Mouse (Mus musculus): ENCODE measurements at regions not wholly inside any gene's neighbourhood (a gene's known extent, or its start where the extent isn't known, plus 50 kb on each side); places are given as distances from the start of the nearest gene placed in this dataset.

DNA sequence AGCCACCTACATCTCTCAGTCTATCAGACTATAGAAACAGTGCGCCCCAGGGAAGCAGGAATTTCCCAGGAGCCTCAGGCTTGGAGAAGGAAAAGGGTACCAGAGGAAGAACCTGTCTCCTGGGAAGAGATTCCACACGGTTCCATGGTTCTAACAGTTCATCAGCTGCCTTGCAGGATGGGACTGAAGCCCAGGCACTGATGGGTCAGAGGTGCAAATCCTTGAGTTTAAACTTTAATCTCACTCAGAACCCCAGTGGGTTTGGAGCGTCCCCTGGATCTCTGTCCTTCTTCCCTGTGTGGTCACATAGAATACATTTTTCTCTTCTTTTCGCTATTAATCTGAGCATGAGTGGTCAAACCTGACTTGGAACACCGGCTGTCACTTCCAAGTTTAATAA is 67.9 kb upstream of the Slc22a12 start:
- Histone ChIP-seq H3K27ac (ENCODE audit: low read depth, low read length) (no peak overlapping the region), H3K9me3 (ENCODE audit: control insufficient read depth, low read length) (no peaks in the 10 kb centered on the region), H3K4me3 (ENCODE audit: low read depth, low read length) (no peak overlapping the region), H3K36me3 (ENCODE audit: control insufficient read depth, insufficient read depth, low read length) (no peaks in the 10 kb centered on the region), H3K4me2 (ENCODE audit: low read depth) (no peak overlapping the region), H3K9ac (ENCODE audit: low read length) (no peak overlapping the region), H3K4me1 (ENCODE audit: control insufficient read depth, insufficient read depth, low read length) (no peaks in the 10 kb centered on the region), H3K27me3 (ENCODE audit: control insufficient read depth, insufficient read depth, low read length) (no peaks in the 10 kb centered on the region)
- ATAC-seq (ENCODE audit: insufficient read depth, low FRiP score, low TSS enrichment) (no peak), DNase-seq (ENCODE audit: low spot score) (no peak)
- 83% methylated on average over 5 of the region's 5 CpGs for WGBS

- Histone ChIP-seq H3K36me3 (ENCODE audit: control insufficient read depth, insufficient read depth, low read length) (no peaks in the 10 kb centered on the region), H3K4me1 (ENCODE audit: control insufficient read depth, insufficient read depth, low read length) (no peaks in the 10 kb centered on the region), H3K27ac (ENCODE audit: low read depth, low read length) (no peak overlapping the region), H3K9me3 (ENCODE audit: control insufficient read depth, low read length) (no peaks in the 10 kb centered on the region), H3K4me3 (ENCODE audit: low read depth, low read length) (no peak overlapping the region), H3K9ac (ENCODE audit: low read length) (no peak overlapping the region), H3K27me3 (ENCODE audit: control insufficient read depth, insufficient read depth, low read length) (no peaks in the 10 kb centered on the region), H3K4me2 (ENCODE audit: low read depth) (no peak overlapping the region)
- DNase-seq (ENCODE audit: low spot score) (no peak), ATAC-seq (ENCODE audit: insufficient read depth, low FRiP score, low TSS enrichment) (no peak)
- 22% methylated on average over 8 of the region's 8 CpGs for WGBS
These were observed 67.2 kb upstream of the Slc22a12 start for GRCm38 (mm10) chr19:6610051-6610450.

- 93% methylated on average over 2 of the region's 2 CpGs for WGBS
These were observed 64.7 kb upstream of the Slc22a12 start for GRCm38 (mm10) chr19:6607501-6607900.

DNA sequence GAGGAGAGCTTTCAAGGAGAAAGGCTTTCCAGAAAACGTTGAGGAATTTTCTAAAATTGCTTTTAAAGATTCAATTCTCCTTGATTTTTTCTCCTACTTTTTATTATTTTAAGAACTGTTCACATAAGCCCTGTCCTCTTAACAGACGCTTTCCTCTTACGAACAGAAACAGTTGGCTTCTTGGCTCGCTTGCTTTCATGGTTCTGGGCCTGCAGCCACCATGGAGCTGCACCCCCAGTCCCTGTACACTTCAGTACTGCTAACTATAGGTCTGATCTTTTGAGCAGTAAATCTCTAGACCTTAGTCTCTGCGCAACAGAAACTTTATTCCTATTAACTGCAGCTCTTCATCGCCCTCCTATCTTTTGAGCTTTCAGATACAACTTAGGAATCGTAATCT is 63.8 kb upstream of the Slc22a12 start:
- Histone ChIP-seq H3K9ac (ENCODE audit: low read length) (no peak overlapping the region), H3K27me3 (ENCODE audit: control insufficient read depth, insufficient read depth, low read length) (no peaks in the 10 kb centered on the region), H3K27ac (ENCODE audit: low read depth, low read length) (no peak overlapping the region), H3K4me2 (ENCODE audit: low read depth) (no peak overlapping the region), H3K4me3 (ENCODE audit: low read depth, low read length) (no peak overlapping the region), H3K4me1 (ENCODE audit: control insufficient read depth, insufficient read depth, low read length) (no peaks in the 10 kb centered on the region), H3K36me3 (ENCODE audit: control insufficient read depth, insufficient read depth, low read length) (no peaks in the 10 kb centered on the region), H3K9me3 (ENCODE audit: control insufficient read depth, low read length) (no peaks in the 10 kb centered on the region)
- no peak for ATAC-seq (ENCODE audit: insufficient read depth, low FRiP score, low TSS enrichment)
- no peak for DNase-seq (ENCODE audit: low spot score)
- WGBS = 90% methylated on average over 7 of the region's 7 CpGs

More at GRCm38 (mm10) chr19:6607501-6607900, 64.7 kb upstream of the Slc22a12 start:
- no peaks in the 10 kb centered on the region for H3K36me3 ChIP-seq (ENCODE audit: control insufficient read depth, insufficient read depth, low read length)
- no peak overlapping the region for H3K27ac ChIP-seq (ENCODE audit: low read depth, low read length)
- no peak for DNase-seq (ENCODE audit: low spot score)
- H3K4me1 ChIP-seq (ENCODE audit: control insufficient read depth, insufficient read depth, low read length) = no peaks in the 10 kb centered on the region
- no peak overlapping the region for H3K9ac ChIP-seq (ENCODE audit: low read length)
- H3K27me3 ChIP-seq (ENCODE audit: control insufficient read depth, insufficient read depth, low read length) = no peaks in the 10 kb centered on the region
- H3K9me3 ChIP-seq (ENCODE audit: control insufficient read depth, low read length) = no peaks in the 10 kb centered on the region
- H3K4me2 ChIP-seq (ENCODE audit: low read depth) = no peak overlapping the region
- no peak for ATAC-seq (ENCODE audit: insufficient read depth, low FRiP score, low TSS enrichment)
- H3K4me3 ChIP-seq (ENCODE audit: low read depth, low read length) = no peak overlapping the region

DNA sequence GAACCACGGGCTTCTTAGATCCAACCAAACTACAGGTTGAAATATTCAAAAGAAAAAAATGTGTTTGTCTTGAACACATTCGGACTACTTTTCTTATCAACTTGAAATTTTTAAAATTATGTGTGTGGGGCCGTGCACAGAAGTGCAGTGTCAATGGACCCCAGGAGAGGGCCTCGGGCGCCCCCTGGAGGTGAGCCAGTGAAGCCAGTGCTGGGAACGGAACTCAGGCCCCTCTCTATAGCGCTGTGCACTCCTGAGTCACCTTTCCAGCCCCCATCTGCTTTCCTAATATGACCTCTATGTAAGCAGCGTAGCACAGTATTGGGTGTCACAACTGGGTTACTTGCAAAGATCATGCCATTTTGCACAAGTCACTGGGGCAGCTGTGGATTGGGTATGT is 61.9 kb upstream of the Slc22a12 start:
- no peaks in the 10 kb centered on the region for H3K9me3 ChIP-seq (ENCODE audit: control insufficient read depth, low read length)
- H3K4me1 ChIP-seq (ENCODE audit: control insufficient read depth, insufficient read depth, low read length) = no peaks in the 10 kb centered on the region
- no peak overlapping the region for H3K4me3 ChIP-seq (ENCODE audit: low read depth, low read length)
- H3K36me3 ChIP-seq (ENCODE audit: control insufficient read depth, insufficient read depth, low read length) = no peaks in the 10 kb centered on the region
- H3K27me3 ChIP-seq (ENCODE audit: control insufficient read depth, insufficient read depth, low read length) = no peaks in the 10 kb centered on the region
- H3K9ac ChIP-seq (ENCODE audit: low read length) = no peak overlapping the region
- ATAC-seq (ENCODE audit: insufficient read depth, low FRiP score, low TSS enrichment) (no peak), DNase-seq (ENCODE audit: low spot score) (no peak)
- H3K27ac ChIP-seq (ENCODE audit: low read depth, low read length) = no peak overlapping the region
- WGBS = 63% methylated on average over 8 of the region's 8 CpGs
- H3K4me2 ChIP-seq (ENCODE audit: low read depth) = no peak overlapping the region

- Histone ChIP-seq H3K27me3 (ENCODE audit: control insufficient read depth, insufficient read depth, low read length) (no peaks in the 10 kb centered on the region), H3K9me3 (ENCODE audit: control insufficient read depth, low read length) (no peaks in the 10 kb centered on the region), H3K9ac (ENCODE audit: low read length) (no peak overlapping the region), H3K4me1 (ENCODE audit: control insufficient read depth, insufficient read depth, low read length) (no peaks in the 10 kb centered on the region), H3K4me3 (ENCODE audit: low read depth, low read length) (no peak overlapping the region), H3K4me2 (ENCODE audit: low read depth) (no peak overlapping the region), H3K27ac (ENCODE audit: low read depth, low read length) (no peak overlapping the region), H3K36me3 (ENCODE audit: control insufficient read depth, insufficient read depth, low read length) (no peaks in the 10 kb centered on the region)
- 27% methylated on average over 12 of the region's 12 CpGs for WGBS
- DNase-seq (ENCODE audit: low spot score) (no peak), ATAC-seq (ENCODE audit: insufficient read depth, low FRiP score, low TSS enrichment) (no peak)
These were observed 58.2 kb upstream of the Slc22a12 start for GRCm38 (mm10) chr19:6600873-6601530.

- 91% methylated on average over 3 of the region's 3 CpGs for WGBS
- Histone ChIP-seq H3K9ac (ENCODE audit: low read length) (no peak overlapping the region), H3K9me3 (ENCODE audit: control insufficient read depth, low read length) (no peaks in the 10 kb centered on the region), H3K36me3 (ENCODE audit: control insufficient read depth, insufficient read depth, low read length) (no peaks in the 10 kb centered on the region), H3K27ac (ENCODE audit: low read depth, low read length) (no peak overlapping the region), H3K4me2 (ENCODE audit: low read depth) (no peak overlapping the region), H3K4me1 (ENCODE audit: control insufficient read depth, insufficient read depth, low read length) (no peaks in the 10 kb centered on the region), H3K4me3 (ENCODE audit: low read depth, low read length) (no peak overlapping the region), H3K27me3 (ENCODE audit: control insufficient read depth, insufficient read depth, low read length) (no peaks in the 10 kb centered on the region)
- ATAC-seq (ENCODE audit: insufficient read depth, low FRiP score, low TSS enrichment) (no peak), DNase-seq (ENCODE audit: low spot score) (no peak)
These were observed 56.4 kb upstream of the Slc22a12 start for GRCm38 (mm10) chr19:6599281-6599680.

- DNase-seq (ENCODE audit: low spot score) (no peak), ATAC-seq (ENCODE audit: insufficient read depth, low FRiP score, low TSS enrichment) (no peak)
- no peak overlapping the region for H3K27ac ChIP-seq (ENCODE audit: low read depth, low read length)
- H3K9me3 ChIP-seq (ENCODE audit: control insufficient read depth, low read length) = no peaks in the 10 kb centered on the region
- no peak overlapping the region for H3K4me2 ChIP-seq (ENCODE audit: low read depth)
- H3K4me1 ChIP-seq (ENCODE audit: control insufficient read depth, insufficient read depth, low read length) = no peaks in the 10 kb centered on the region
- H3K4me3 ChIP-seq (ENCODE audit: low read depth, low read length) = no peak overlapping the region
- H3K9ac ChIP-seq (ENCODE audit: low read length) = no peak overlapping the region
- no peaks in the 10 kb centered on the region for H3K36me3 ChIP-seq (ENCODE audit: control insufficient read depth, insufficient read depth, low read length)
- 87% methylated on average over 3 of the region's 3 CpGs for WGBS
- no peaks in the 10 kb centered on the region for H3K27me3 ChIP-seq (ENCODE audit: control insufficient read depth, insufficient read depth, low read length)
These were observed 55.4 kb upstream of the Slc22a12 start for GRCm38 (mm10) chr19:6598186-6598585.

DNA sequence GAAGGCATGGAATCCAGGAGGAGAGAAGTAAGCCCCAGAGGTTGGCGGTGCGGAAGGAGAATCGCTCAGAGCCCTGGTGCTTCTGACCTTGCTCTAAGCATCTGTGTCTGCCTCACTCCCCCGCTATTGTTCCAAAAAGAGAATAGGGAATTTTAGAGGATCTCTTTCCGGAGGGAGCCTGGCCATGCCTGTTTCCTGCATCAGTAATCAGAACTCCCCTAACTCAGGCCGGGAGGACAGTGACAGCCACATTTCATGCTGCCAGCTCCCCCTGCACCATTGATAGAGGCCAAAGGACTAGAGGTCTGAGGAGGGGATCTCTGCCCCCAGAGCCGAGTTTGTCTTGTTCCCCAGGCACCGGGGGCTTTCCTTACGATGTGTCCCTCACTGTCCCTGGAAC is 53.0 kb upstream of the Slc22a12 start:
- Histone ChIP-seq H3K4me1 (ENCODE audit: control insufficient read depth, insufficient read depth, low read length) (no peaks in the 10 kb centered on the region), H3K9ac (ENCODE audit: low read length) (no peak overlapping the region), H3K4me2 (ENCODE audit: low read depth) (no peak overlapping the region), H3K27me3 (ENCODE audit: control insufficient read depth, insufficient read depth, low read length) (no peaks in the 10 kb centered on the region), H3K36me3 (ENCODE audit: control insufficient read depth, insufficient read depth, low read length) (no peaks in the 10 kb centered on the region), H3K27ac (ENCODE audit: low read depth, low read length) (no peak overlapping the region), H3K4me3 (ENCODE audit: low read depth, low read length) (no peak overlapping the region), H3K9me3 (ENCODE audit: control insufficient read depth, low read length) (no peaks in the 10 kb centered on the region)
- no peak for ATAC-seq (ENCODE audit: insufficient read depth, low FRiP score, low TSS enrichment)
- no peak for DNase-seq (ENCODE audit: low spot score)
- 57% methylated on average over 9 of the region's 9 CpGs for WGBS

All from neural tube, embryonic 11.5 days (tissue).